Mouse (Mus musculus) thymus, adult 2 months (tissue): ENCODE measurements around the gene Schip1.

Source experiments
- CTCF ChIP-seq: fragments of 200-500 bp; IDR thresholded peaks from 2 replicates; pipeline ENCODE4 v1.5.1; 2012; ENCODE audit warnings: mild to moderate bottlenecking, control low read depth, low read length, moderate library complexity, borderline replicate concordance; ENCODE audit not compliant: control insufficient read depth, poor library complexity, insufficient read depth; ENCODE audit errors: extremely low read depth
- POLR2A ChIP-seq: fragments of 200-500 bp; IDR thresholded peaks from 2 replicates; pipeline ENCODE4 v1.6.1; 2012; ENCODE audit warnings: mild to moderate bottlenecking, low read length, control low read depth, moderate library complexity; ENCODE audit not compliant: control insufficient read depth, poor library complexity, insufficient read depth; ENCODE audit errors: extremely low read depth

GRCm38 (mm10) chr3:68512327-68512726 lies 447.7 kb downstream of the Schip1 start:
- no peak for TF ChIP-seq CTCF
- no peak for TF ChIP-seq POLR2A
